Mouse (Mus musculus) MEL (cell line): ENCODE data around the gene Castor1.

Experiments used
- BHLHE40 ChIP-seq: IDR thresholded peaks from 2 replicates; pipeline ENCODE4 v1.6.1; 2012; ENCODE audit warnings: low read depth, mild to moderate bottlenecking, inconsistent platforms, low read length, improper control_type of control experiment, borderline replicate concordance
- CHD1 ChIP-seq: IDR thresholded peaks from 2 replicates; pipeline ENCODE4 v1.6.1; 2012; ENCODE audit warnings: low read depth, mild to moderate bottlenecking, inconsistent platforms, low read length, improper control_type of control experiment
- CHD2 ChIP-seq: IDR thresholded peaks from 2 replicates; pipeline ENCODE4 v1.6.1; 2011; ENCODE audit warnings: low read length, improper control_type of control experiment
- CTCF ChIP-seq, 3 experiments: IDR thresholded peaks in 2 of 3; conservative IDR thresholded peaks in 1 of 3; 2 replicates each; pipeline ENCODE4 v1.5.1; 2011 to 2012; ENCODE audit warnings: low read length in 3 of 3, low read depth in 2 of 3, mild to moderate bottlenecking in 2 of 3, improper control_type of control experiment in 1 of 3, inconsistent platforms in 1 of 3, mixed read lengths in 1 of 3, moderate library complexity in 1 of 3; ENCODE audit not compliant: control insufficient read depth in 1 of 3, insufficient read depth in 1 of 3, poor library complexity in 1 of 3, severe bottlenecking in 1 of 3
- ELF1 ChIP-seq: IDR thresholded peaks from 2 replicates; pipeline ENCODE4 v1.6.1; 2014; ENCODE audit warnings: low read depth, mild to moderate bottlenecking, inconsistent platforms, low read length, improper control_type of control experiment, moderate library complexity
- EP300 ChIP-seq, 2 experiments: IDR thresholded peaks; 2 replicates each; pipeline ENCODE4 v1.6.1; 2011; ENCODE audit warnings: improper control_type of control experiment in 2 of 2, low read length in 2 of 2, low read depth in 1 of 2, mild to moderate bottlenecking in 1 of 2
- ETS1 ChIP-seq: IDR thresholded peaks from 2 replicates; pipeline ENCODE4 v1.6.1; 2012; ENCODE audit warnings: low read depth, mild to moderate bottlenecking, inconsistent platforms, low read length, improper control_type of control experiment, moderate library complexity
- GABPA ChIP-seq: IDR thresholded peaks from 2 replicates; pipeline ENCODE4 v1.6.1; 2012; ENCODE audit warnings: low read depth, mild to moderate bottlenecking, inconsistent platforms, low read length, improper control_type of control experiment, moderate library complexity
- JUND ChIP-seq: IDR thresholded peaks from 2 replicates; pipeline ENCODE4 v1.6.1; 2011; ENCODE audit warnings: low read depth, mild to moderate bottlenecking, improper control_type of control experiment, low read length
- MAX ChIP-seq: IDR thresholded peaks from 2 replicates; pipeline ENCODE4 v1.6.1; 2011; ENCODE audit warnings: low read length, improper control_type of control experiment
- POLR2A ChIP-seq, 2 experiments: IDR thresholded peaks; 2 replicates each; pipeline ENCODE4 v1.6.1; 2011 to 2012; ENCODE audit warnings: low read length in 2 of 2, mild to moderate bottlenecking in 2 of 2, control low read depth in 1 of 2, improper control_type of control experiment in 1 of 2, low read depth in 1 of 2, moderate library complexity in 1 of 2; ENCODE audit not compliant: control insufficient read depth in 1 of 2, insufficient read depth in 1 of 2, poor library complexity in 1 of 2
- RCOR1 ChIP-seq: IDR thresholded peaks from 2 replicates; pipeline ENCODE4 v1.6.1; 2012; ENCODE audit warnings: low read depth, mild to moderate bottlenecking, inconsistent platforms, low read length, improper control_type of control experiment
- TCF12 ChIP-seq: IDR thresholded peaks from 2 replicates; pipeline ENCODE4 v1.6.1; 2014; ENCODE audit warnings: low read depth, mild to moderate bottlenecking, inconsistent platforms, low read length, improper control_type of control experiment, moderate library complexity

GRCm38 (mm10) chr11:4207655-4208054 lies 10.4 kb upstream of the Castor1 start:
- TF ChIP-seq ETS1, result no peak
- no peak for TF ChIP-seq GABPA
- TF ChIP-seq POLR2A (IDR thresholded peaks at IDR 0.05; ENCODE audit: control insufficient read depth in 1 of 2, insufficient read depth in 1 of 2, low read depth in 1 of 2, low read length in 2 of 2, poor library complexity in 1 of 2), result no peak
- no peak for TF ChIP-seq EP300 (IDR thresholded peaks at IDR 0.05; ENCODE audit: low read depth in 1 of 2, low read length in 2 of 2)
- no peak for TF ChIP-seq RCOR1
- no peak for TF ChIP-seq JUND
- TF ChIP-seq CHD2, result no peak
- no peak for TF ChIP-seq CTCF (IDR thresholded peaks at IDR 0.05 in 2 of 3, conservative IDR thresholded peaks at IDR 0.05 in 1 of 3; ENCODE audit: control insufficient read depth in 1 of 3, insufficient read depth in 1 of 3, low read depth in 2 of 3, low read length in 3 of 3, poor library complexity in 1 of 3, severe bottlenecking in 1 of 3)
- no peak for TF ChIP-seq TCF12
- TF ChIP-seq BHLHE40, result no peak
- no peak for TF ChIP-seq ELF1
- no peak for TF ChIP-seq MAX
- TF ChIP-seq CHD1, result no peak
